Mouse (Mus musculus) T-helper 2 cell (primary cell): Measurements from ENCODE around the gene Enc1.

ENCODE experiments used
- in situ Hi-C: fragments of 300-600 bp; cut with MboI, MseI; formaldehyde crosslinking; loops from one replicate; pipeline ENCODE4 v1.15.1; 2025; ENCODE audit warnings: high pct_unique_total_duplicates

The Enc1 gene

DNA sequence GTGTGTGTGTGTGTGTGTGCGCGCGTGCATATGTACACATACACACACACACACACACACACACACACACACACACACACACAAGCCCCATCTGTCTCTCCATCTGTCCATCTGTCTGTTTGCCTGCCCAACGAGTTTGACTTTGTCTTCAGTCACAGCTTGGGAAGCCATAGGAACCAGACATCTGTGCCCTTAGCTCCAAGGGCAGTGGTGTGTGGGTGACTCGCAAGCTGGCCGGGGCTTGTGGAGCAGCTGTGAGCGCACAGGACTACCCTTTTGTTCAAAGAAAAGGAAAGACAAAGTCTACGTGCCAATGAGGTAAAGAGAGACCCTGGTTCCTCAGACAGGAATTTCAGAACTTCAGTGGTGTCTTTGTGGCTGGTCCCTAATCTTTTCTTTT lies 51.1 kb downstream of the Enc1 start:
- in situ Hi-C loops, result loop anchor here (10.0 kb wide), 1 partner anchor 1103 kb away; no protein-coding TSS in a partner anchor

DNA sequence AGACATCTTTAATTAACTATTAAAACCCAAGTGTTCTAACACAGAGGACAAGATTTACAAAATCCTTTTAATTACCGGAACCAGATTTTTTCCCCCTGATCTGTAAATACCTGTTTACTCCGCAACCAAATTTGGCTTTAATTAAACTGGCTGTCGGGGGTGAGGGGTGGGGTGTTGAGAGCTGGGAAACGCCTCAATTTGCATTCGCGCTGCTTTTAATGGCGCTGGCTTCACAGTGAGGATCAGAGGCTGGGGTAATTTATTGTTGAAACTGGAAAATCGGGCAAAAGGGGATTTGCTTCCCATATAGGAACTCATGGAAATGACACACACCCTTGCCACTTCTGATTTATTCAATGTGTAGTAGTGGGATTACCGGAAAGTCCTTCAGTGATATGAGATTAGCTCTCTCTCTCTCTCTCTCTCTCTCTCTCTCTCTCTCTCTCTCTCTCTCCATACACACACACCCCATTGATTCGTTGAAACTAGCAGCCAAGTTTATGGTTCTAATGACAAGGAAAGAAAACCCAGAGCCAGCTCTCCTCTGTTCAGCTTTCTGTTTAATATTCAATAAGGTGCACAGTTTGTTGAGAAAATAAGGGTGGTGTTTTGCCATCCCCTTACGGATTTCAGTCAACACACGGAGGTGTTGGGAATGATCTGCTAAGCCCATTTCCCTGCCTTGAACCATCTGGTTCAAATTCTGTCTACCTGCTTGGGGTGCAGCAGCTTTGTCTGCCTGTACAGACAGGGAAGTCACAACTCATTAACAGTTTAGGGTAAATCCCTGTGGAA lies 51.7 kb downstream of the Enc1 start:
- in situ Hi-C loops, result loop anchor here (10.0 kb wide), 1 partner anchor 1102 kb away; no protein-coding TSS in a partner anchor

DNA sequence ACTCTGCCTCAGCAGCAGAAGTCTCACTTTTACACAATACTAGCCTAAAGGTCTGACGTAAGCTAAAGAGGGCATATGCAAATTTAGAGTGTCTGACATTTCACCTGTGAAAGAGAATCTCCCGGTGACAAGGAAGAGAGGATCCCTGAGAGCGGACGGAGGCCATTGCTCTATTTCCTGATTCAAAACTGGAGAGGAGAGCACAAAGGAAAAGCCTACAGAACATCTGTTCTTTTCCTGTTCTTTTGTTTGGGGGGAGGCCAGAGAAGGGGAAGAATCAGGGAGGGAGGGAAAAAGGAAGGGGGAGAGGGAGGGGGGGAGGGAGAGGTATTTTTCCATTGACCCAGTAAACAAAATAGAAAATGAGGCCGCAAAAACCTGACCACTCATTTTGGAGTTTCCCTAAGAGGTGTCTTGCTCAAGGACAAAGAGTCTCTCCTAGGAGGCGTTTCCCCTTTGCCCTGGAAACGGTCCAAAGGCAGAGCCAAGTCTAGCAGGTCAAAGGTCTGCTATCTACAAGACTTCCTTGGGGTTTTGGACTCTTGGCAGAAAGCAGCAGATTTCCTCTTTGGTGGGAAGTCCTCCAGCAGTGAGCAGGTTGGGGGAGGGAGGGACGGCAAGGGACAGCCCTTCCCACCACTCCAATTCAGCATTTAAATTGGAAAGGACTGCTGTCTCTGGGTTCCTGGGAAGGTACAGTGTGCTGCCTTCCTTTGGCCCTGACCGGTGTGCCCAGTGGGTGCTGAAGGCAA lies 54.4 kb downstream of the Enc1 start:
- in situ Hi-C loops, result loop anchor here (10.0 kb wide), 1 partner anchor 1100 kb away; no protein-coding TSS in a partner anchor

DNA sequence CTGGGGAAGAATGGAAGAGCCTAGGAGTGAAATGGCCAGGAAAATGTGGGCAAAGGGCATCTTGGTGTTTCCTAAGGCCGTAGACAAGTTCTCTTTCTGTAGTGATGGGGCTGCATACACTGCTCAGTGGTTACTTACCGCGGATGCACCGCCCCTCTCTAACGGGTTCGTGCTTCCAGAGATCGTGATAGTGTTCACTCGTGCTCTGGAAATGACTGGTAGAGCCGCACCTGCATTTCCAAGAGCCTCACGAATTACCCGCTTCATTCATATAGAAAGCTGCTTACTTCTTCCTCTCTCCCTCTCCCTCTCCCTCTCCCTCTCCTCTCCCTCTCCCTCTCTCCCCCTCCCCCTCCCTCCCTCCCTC lies 54.9 kb downstream of the Enc1 start:
- in situ Hi-C loops, result loop anchor here (10.0 kb wide), 1 partner anchor 1099 kb away; no protein-coding TSS in a partner anchor

DNA sequence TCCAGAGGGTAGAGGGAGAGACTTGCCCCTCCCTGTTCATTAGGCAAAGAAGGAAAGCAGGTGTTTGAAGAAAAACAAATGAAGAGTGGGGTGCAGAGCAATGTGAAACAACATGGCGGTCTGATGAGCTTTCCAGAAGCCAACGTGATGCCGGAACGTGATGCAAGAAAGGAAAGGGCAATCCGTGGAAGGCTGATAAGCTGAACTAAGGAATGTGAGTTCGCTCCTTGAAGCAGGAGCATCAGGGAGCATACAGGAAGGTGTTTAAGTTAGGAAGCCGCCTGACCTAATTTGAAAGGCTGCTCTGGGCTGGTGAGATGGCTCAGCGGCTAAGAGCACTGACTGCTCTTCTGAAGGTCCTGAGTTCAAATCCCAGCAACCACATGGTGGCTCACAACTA lies 55.4 kb downstream of the Enc1 start:
- in situ Hi-C loops, result loop anchor here (10.0 kb wide), 1 partner anchor 1099 kb away; no protein-coding TSS in a partner anchor

DNA sequence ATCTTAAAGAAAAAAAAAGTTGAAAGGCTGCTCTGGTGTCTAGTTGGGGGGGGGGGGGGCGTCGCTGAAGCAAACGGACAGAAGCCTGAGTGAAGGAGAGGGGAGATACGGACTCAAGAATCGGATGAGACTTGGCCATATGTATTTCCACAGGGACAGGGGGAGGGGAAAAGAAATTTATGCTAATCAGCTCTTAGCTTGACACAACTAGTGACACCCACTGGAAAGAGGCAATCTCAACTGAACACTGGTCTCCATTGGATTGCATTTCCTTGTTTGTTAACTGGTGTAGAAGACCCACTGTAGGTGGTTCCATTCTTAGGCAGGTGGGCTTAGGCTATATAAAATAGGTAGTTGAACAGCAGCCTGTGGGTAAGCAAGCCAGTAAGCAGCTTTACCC lies 55.9 kb downstream of the Enc1 start:
- in situ Hi-C loops, result loop anchor here (10.0 kb wide), 1 partner anchor 1098 kb away; no protein-coding TSS in a partner anchor

DNA sequence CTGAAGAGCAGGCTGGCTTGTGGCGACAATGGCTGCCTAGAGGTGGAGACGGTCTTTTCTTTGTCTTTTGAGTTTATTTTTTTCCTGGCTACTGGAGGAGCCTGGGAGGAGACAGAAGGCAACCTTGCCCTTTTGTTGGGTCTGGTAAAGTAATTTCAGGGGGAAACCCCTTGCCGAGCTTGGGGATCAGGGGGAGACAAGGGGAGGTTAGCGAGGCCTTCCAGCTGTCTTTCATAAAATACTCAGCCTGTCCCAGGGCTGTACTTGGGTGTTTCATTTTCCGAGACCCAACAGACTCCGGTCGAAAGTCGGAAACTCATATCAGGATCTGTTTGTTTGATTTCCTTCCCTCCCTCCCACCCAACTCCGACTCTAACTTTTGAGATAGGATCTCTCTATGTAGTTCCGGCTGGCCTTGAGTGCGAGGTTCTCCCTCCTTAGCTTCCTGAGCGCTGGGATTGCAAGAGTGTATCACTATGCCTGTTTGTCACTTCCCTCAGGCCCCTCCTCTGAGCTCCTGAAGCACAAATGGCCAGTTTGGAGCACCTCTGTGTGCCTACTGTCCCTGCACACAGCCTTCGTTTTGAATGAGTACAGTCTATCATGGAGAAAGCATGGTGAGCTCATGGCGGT lies 56.6 kb downstream of the Enc1 start:
- in situ Hi-C loops, result loop anchor here (10.0 kb wide), 1 partner anchor 1097 kb away; no protein-coding TSS in a partner anchor

DNA sequence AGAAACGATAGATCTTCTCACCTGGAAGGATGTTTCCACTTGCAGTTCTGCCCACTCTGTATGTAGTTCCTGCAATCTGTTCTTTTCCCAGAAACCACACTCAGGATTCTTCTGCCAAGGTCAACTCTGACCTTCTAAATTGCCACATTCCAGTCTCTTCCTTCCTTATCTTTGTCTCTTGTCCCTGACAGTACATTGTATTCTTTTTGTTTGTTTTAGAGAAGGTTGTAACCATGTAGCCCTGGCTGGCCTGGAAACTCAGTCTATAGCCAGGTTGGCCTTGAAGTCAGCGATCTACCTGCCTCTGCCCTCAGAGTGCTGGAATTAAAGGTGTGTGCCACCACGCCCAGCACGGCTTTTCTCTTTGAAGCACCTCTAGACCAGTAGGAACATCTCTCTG lies 58.0 kb downstream of the Enc1 start:
- in situ Hi-C loops, result loop anchor here (10.0 kb wide), 1 partner anchor 1096 kb away; no protein-coding TSS in a partner anchor

DNA sequence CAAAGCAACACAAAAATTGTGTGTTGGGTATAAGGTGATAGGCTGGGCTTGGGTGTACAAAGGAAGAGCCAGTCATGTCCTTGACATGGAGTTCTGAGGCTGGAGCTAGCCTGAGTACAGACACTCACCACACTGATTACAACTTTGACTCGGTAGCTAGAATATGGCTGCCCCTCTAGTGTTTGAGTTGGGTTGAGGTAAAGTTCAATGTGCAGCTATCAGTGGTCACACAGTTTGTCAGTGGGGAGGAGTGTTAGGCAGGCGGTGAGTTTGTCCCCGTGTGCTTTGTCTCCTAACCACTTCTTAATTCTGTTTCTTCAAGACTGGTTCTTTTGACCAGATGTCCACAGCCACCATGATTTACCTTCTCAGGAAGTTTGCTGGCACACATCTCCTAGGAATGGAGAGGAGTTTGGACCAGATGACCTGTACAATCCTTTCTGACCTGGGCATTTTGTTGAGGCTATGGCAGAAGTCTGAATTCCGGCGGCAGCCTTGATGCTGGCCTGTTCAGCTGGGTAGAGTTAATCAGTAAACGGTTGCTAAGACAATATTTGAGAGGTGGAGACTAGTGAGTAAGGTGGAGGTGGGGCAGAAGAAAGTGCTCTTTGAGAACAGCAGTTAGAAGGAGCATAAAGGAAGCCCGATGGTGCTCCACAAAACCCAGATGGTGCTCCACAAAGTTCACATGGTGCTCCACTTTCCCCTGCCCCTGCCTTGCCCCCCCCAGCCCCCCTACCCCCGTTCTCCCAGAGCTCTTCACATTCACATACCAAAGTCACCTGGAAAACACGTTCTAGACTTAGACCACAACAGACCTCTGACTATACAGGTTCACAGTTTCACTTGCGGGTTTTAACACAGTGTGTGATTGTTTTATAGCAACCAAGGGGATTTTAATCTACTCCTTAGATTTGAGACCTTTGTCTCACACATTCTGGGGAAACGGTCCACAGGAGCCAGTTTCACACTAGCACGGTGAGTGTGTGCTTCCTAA lies 59.3 kb downstream of the Enc1 start:
- in situ Hi-C loops, result loop anchor here (10.0 kb wide), 1 partner anchor 1095 kb away; no protein-coding TSS in a partner anchor
